Mouse (Mus musculus) adrenal gland, postnatal 4 days (tissue): ENCODE results near the gene Adamtsl2. TPM values are rescaled to one million over a fixed set of nuclear protein-coding genes. Genes with fewer than 3 reads are reported as not detected.

ENCODE experiments used
- DNase-seq, 2 experiments: peaks; one replicate each; pipeline ENCODE4 v3.0.0; 2021 to 2022; ENCODE audit warnings: low spot score in 2 of 2, mixed read lengths in 2 of 2
- long read RNA-seq, 2 experiments: library from polyadenylated mRNA; stranded (forward); transcript quantifications; one replicate each; pipeline ENCODE4 v2.0.0; 2021
- total RNA-seq, 2 experiments: library from RNA; stranded (reverse); gene quantifications; 2 replicates each; pipeline ENCODE4 v1.2.3; 2021

Gene Adamtsl2
- total RNA-seq: 10 to 100 TPM in 1 of 2 experiments, 1 to 10 TPM in 1; 9.6 to 13.5 TPM
- long read RNA-seq, experiment 1, partial matches to known transcripts: 1 of 8 reads
- long read RNA-seq, experiment 1, other reads (novel, unspliced or antisense): 3 of 8 reads
- long read RNA-seq, experiment 2, partial matches to known transcripts: 6 of 12 reads
- long read RNA-seq, experiment 2, other reads (novel, unspliced or antisense): 2 of 12 reads

DNA sequence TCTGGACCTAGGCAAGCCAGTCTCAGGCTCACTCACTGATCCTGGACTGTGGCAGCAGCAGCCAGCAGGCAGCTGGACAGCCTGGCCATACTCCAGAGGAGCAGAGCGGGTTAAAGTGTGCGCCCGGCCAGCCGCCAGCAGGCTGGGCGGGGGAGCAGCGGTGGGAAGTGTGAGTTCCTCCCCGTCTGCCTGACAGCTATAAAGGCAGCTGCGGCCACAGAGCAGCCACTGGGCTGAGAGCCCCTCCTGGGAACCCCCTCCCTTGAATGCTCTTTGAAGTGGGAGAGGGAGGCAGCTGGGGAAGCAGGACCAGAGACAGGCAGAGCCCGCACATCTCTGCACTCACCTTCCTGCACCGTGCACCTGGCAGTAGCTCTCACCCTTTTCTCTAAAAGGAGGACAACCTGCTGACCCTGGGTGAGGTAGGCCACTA, at the start of gene Adamtsl2:
Gene Adamtsl2 (plus strand): TSS at position 228 of the 433 bp plus-strand sequence.
- peak in 1 of 2 experiments; percentile 44 for DNase-seq

DNA sequence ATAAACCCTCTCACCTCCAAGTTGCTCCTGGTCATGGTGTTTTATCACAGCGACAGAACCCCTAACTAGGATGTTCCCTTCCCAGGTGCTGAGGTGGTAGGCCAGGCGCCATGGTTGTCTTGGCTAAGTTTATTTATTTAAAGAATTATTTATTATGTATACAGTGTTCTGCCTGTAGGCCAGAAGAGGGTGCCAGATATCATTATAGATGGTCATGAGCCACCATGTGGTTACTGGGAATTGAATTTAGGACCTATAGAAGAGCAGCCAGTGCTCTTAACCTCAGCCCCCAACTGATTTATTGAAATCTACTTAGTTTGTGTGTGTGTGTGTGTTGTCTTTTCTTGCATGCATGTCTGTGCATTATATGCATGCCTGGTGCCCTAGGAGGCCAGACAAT, 46.8 kb upstream of the Adamtsl2 start:
- no peak for DNase-seq

DNA sequence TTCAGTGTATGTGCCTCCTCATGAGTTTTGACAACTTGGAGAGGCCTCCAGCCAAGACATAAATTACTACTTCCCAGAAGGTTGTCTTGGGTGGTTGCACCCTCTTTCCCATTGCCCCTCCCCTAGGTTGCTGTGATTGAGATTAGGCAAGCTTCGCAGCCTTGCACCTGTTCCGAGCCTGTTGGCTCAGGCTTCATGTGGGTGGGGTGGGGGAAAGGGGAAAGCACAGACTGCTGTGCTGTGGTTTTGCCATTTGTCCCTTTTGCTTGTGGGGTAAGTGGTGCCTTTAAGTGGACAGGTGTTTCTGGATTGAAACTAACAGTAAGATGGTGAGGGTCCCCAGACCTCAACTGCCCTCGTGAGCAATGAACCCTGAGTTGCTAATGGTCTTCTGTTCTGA, 43.2 kb upstream of the Adamtsl2 start:
- DNase-seq: no peak

DNA sequence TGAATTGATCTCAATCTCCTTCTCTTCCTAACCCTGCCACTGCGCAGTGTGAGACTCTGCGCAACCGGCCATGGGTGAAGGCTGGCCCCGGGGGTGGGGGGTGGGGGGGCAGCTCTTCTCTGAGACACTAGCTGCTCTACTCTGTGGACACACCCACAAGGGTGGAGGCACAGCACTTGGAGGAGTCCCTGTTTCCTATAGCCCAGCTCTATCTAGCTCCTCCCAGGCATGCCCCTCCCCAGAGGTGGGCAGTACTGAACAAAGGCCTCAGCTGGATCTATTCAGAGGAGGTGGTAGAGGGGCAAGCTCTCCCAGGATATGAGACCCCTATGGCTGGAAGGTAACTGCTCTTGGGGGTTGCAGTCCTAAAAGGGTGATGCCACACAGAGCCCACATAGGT, 42.2 kb upstream of the Adamtsl2 start:
- DNase-seq: no peak

DNA sequence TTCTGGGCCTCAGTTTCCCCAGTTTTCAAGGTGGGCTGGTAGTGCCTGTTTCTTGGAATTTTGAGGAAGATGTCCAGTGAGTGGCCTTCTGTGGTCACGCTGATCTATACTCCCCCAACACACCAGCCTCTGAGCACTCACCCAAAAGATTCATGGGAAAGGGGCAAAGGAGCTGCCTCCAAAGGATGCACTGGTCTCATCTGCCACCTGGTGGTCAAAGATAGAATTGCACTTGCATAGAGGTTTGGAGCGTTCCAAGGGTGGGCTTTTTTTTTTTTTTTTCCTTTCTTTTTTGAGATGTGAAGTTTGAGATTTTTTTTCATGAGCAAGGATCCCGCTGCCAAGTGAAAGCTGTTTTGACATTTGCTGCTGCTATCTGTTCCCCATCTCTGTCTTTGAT, 40.6 kb upstream of the Adamtsl2 start:
- peak in 1 of 2 experiments; percentile 46 for DNase-seq

DNA sequence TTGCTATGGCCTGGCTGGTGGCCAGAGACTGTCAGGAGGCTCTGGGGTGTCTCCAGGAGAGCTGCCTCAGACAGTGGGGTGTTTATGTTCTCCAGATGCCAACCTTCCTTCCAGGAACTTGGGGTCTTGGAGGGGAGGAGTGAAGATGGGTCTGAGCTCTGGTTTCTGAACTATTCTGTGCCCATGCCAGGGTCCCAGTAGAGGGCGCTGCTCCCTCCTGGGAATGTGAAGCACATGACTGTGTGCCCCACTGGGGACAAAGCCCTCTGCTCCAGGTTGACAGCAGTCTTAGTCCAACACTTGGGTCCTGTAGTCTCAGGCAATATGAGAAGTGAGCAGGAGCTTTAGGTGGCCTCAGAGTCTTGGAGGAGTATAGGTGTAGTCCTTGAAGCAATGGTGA, 39.9 kb upstream of the Adamtsl2 start:
- DNase-seq: no peak

DNA sequence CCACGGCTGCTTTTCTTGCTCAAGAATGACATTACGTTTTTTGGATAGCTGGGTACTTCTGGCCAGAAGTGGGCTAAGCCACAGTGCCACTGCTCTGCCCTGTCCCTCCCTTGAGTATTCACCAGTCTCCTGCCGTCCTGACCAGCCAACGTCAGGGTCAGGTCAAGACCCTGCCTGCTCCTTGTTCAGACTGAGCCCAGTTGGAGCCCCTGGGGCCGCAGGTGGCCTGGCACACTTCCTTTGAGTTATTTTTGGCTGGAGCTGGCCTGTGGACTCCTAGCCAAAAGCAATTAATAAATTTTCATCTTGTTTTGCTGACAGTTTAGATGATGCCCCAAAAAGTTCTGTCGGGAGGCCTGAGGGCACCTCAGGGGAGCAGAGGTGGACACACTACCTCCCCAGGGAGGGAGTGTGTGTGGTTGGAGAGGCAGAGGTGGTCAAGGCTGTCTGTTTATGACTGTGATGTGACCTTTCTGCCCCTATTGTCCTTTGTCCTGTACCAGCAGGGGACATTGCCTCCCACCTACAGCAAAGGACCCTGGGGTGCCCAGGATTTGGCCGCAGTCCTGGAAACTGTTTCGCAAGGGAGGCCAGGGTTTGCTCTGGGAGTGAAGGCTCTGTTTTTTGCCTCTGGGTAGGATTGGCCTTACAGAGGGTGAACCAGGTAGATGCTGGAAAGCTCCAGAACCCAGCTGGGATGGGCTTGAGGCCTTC, 36.9 kb upstream of the Adamtsl2 start:
- no peak for DNase-seq

DNA sequence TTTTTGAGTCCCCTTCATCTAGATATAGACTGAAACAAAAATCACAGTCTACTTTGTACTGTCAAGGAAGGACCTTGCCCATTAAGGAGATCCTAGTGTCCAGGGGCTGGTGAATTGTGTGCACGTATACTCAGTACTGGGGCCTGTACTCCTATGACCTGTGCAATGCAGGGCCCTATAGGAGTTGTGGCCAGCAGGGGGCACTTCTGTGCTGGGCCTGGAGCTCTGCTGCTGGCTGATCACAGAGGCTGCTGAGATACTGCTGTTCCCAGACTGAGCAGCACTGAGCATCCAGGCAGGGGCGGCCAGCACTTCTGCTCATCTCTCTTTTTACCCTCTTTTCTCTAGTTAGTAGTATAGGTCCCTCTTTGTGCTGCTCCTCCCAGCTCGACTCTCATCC, 35.7 kb upstream of the Adamtsl2 start:
- peak in 1 of 2 experiments; percentile 55 for DNase-seq

DNA sequence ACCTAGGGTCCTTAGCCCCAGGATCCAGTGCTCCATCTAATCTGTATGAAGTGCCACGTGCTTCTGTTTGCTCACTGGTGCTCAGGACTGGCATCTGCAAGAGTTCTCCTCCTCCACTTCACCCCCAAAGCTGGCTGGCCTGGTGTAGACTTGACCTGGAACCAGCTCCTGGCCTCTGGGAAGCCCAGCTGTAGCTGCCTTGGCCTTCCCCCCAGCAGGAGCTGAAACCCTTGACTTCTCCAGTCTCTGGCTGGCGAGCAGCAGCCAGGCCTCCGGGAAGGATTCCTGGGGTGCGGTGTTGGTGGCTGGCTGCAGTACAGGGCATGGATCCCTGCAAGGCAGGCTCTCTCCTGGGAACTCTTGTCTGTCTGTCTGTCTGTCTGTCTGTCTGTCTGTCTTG, 35.0 kb upstream of the Adamtsl2 start:
- DNase-seq: no peak

DNA sequence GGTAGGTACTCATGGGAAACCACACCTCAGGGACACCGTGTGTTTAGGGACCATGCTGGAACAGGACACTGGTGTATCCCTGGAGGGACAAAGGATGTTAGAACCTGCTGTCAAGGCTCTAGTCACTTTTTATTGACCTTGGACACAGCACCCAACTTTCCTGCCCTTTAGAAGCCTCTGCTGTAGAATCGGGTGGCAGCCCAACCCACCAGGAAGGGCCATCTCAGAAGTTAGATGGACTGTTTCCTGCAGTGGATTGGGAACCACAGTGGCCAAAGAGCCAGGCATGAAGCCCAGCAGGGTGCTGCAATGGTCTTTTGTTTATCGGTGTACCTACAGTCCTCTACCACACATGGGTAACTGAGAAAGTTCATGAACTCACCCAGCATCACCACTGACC, 34.5 kb upstream of the Adamtsl2 start:
- no peak for DNase-seq

DNA sequence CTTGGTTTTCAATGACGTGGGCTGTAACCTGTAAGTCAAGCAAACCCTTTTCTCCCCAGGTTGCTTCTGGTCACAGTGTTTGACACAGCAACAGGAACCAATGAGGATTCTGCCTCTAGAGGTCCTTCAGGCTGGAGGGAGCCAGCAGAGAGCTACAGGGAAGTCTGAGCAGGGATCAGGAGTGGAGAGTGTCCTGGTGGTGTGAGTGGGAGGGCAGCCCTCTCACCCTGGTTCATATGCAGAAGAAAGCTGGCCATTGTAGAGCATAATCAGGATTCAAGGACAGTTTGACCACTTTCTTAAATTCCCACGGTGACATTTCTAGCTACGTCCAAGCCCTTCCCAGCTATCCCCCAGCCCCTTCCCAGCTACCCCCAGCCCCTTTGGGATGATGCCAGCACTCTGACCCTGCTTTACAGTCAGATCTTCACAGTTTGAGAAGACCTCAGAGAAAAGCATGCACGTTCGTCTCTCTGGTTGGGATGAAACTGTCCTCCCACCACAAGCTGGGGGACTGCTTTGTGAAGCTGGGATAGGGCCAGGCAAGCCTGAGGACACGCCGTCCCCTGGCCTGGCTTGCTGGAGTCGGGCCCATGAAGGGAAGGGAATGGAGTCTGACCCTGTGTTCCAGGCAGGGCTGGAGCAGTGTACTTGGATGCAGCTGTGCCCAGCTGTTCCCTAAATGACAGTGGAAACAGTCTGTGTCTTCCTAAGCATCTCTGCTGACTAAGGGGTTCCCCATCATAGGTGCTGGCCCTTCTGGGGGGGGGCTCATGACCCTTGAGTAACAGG, 33.0 kb upstream of the Adamtsl2 start:
- DNase-seq: no peak

DNA sequence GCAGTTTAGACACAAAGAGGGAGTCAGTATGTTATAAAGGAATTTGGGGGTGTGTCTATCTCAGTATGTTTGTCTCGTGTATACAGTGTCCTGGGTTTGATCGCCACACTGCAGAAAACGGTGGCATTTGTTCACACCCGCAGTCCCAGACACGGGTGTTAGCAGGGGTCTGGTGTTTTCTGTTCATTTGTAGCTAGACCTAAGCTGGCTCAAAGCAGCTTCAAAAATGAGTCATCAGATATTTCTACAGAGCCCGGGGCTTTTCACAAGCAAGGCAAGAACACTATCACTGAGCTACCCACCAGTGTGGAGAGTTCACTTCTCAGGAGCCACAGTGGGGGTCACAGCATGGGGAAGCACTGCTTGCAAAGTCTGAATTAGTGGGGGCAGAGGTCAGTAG, 29.8 kb upstream of the Adamtsl2 start:
- DNase-seq: no peak

DNA sequence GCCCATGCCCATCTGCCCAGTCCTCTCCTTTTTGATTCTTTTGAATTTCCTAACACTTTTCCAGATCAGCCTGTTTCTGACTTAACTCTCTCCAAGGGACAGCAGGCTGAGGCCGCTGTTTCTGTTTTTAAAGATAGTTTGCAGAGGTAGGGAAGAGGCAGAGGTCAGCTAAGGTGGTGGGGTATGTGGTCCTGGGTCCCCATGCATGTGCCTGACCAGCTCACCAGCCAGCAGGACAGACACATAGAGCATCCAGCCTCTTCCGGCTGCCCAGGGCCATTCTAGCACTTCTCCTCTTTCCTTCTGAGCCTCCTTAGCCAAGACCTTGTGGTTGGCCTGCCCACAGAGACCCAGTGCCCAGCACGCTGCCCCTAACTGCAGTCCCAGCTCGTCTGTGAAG, 20.9 kb upstream of the Adamtsl2 start:
- DNase-seq: no peak

DNA sequence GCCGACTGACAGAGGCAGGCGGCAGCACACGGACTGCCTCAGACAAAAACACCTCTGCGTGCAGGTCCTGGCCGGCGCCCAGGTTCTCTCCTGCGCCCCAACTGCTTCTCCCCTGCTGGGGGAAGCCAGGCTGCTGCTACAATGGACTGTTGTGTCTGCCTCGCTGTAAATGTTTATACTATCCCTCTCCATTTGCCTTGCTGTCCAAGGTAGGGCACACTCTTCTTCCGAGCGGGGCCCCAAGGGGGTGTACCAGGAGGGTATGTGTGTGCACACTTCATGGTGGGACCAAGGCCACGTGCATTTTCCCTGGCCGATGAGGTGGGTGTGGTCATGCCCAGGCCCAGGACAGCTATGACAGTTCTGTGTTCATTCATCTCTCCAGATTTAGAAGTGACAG, 20.4 kb upstream of the Adamtsl2 start:
- no peak for DNase-seq

DNA sequence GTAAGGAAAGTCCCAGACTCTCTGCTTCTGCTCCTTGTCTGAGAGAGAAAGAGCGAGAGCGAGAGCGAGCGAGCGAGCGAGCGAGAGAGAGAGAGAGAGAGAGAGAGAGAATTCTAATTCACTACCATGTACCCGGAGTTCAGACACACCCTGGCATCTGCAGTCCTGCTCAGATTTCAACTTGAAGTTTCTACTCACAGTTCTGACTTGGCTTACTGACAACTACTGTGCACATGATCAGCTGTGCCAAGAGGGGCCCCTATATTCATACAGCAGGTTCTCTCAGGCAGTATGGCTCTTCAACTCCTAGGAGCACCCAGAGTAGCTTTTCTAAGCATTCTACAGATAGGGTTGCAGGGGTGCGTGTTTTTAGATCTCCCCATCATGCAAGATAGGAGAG, 20.0 kb upstream of the Adamtsl2 start:
- no peak for DNase-seq

DNA sequence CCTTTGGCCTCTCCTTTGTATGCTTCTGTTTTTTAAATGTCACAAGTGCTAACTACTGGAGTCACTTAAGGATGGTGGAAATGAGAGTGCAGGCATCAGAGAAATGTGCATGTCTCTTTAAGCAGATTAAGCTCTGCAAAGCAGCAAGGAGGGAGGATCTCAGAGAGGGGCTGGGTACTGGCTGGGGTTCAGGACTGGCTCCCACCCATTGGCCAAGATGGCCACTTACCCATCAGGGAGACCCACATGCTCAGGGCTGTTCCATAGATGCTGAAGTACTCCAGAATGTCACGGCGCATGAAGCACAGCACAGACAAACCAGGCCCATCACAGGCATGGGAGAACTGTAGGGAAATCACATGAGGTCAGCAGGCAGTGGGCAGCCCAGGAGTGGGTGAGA, 12.1 kb upstream of the Adamtsl2 start:
- no peak for DNase-seq

DNA sequence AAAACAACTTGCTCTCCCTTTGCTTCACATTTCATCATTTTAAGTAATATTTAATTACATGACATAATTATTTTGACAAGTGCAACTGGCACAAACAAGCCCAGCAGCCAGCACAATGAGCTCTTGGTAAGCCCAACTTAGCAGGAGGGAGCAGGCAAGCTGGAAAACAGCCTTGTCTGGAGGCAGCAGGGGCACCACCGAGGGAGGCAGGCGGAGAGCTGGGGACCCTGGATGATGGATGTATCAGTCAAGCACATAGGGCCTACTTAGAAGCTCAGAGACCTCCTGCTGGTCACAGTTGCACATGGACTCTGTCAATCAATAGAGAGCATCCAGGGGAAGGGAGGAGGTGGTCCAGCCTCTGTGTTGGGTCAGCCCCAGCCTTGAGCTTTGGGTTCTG, 11.2 kb upstream of the Adamtsl2 start:
- DNase-seq: no peak

DNA sequence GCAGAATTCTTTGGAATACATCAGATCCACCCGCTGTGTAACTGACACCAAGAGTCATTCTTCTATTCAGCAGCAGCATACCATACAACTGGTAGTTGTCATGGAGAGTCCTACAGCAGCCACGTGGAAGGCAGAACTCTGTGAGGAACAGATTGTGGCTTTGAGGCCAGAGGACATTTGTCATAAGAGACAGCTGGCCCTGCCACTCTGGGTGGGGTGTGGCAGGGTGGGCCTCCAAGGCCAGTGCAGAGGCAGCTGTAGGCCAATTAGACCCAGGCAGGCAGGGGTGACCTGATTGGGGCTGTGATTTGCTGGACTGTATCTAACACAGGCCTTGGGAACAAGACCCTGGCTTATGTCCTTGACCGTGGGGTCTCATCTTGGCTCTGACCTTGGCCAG, 9.5 kb upstream of the Adamtsl2 start:
- DNase-seq: no peak

DNA sequence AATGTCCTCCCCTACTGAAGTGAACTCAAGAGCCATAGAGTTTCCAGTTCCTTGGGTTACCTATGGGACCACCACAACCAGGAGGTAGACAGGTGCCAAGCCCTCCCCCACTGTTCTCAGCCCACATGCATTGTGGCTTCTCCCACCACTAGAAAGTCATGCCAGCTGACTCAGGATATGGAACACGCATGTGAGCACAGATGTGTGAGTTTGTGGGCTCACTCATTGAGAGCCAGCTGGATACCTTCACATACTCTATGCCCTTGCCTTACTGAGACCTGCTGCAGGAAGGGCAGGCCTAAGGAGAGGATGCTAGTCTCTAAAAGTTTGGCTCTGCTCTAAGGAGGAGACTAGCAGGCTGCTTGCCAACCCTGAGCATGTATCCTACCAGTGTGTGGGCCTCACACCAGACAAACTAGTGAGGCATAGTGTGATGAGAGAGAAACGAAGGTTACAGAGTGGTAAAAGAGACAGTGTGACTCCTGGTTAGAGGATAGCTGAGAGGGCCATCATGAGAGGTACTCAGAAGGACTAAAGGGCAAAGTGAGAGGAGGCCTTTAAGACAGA, 8.8 kb upstream of the Adamtsl2 start:
- no peak for DNase-seq

DNA sequence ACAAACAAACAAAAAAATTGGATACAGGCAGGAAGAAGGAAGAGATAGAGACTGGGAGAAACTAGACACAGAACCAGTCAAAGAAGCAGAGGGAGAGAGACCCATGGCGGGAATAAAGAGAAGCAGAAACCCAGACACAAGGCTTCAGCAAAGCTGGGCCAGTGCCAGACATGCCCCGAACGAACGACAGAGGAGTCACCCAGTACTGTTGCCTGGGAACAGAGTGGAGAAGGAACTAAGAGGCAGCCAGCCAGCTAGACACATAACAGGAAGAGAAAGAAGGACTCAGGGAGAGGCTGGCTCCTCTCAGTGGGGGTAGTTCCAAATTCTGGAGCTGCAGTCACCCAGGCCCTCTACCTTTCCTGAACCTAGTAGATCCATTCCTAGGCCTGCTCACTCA, 8.0 kb upstream of the Adamtsl2 start:
- DNase-seq: peak in 1 of 2 experiments; percentile 45

DNA sequence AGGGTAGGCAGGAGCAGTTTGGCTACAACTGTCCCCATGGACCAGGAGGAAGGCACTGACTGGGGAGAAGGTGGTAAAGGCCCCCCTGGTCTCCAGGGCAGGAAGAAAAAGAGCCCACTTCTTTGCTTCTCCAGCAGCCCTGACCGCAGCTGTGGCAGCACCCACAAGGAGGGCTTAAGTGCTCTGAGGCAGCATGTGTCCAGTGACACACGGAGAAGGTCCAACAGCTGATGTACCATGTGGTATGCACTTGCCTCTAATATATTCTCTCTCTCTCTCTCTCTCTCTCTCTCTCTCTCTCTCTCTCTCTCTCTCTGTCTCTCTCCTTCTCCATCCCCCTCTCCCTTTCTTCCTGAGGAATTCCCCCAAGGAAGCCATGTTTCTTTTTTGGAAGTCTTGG, 7.2 kb upstream of the Adamtsl2 start, which contains the start of gene Mymk:
Gene Mymk (minus strand): TSS at position 202 of the 400 bp plus-strand sequence.
- DNase-seq: no peak

DNA sequence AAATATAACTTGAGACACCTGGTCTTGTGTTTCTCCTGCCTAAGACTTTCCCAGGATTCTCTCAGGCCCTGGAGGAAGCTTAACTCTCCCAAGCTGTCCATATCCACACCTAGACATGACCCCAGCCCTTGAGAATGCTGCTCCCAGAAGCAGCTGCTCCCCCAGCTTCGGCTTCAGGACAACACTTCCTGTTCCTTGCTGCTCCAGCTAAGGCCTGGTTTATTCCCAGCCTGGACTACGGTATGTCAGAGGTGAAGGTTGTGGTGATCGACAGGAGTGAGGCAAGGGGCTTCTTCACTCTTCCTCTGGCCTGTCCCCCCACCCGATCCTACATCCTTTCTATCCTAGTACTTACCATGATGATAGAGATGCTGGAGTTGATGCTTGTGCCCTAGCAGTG, 5.8 kb upstream of the Adamtsl2 start:
- DNase-seq: no peak
